Mouse (Mus musculus): ENCODE results near the gene Zfp160.
"Not testable (repeated sequence)": the region's sequence is repeated elsewhere in the genome, so short reads cannot be mapped to it uniquely, and the experiment has no call there.

Zfp160 gene

GRCm38 (mm10) chr17:21008382-21009331, at the start of gene Zfp160:
TSS of gene Zfp160 (plus strand) at chr17:21008903.
- in situ Hi-C loops (cut with MboI), result no loop called here

GRCm38 (mm10) chr17:20960386-20960785, 48.3 kb upstream of the Zfp160 start:
- in situ Hi-C loops (cut with MboI), result no loop called here

GRCm38 (mm10) chr17:20965421-20965820, 43.3 kb upstream of the Zfp160 start:
- in situ Hi-C loops (cut with MboI), result no loop called here

- in situ Hi-C loops (cut with MboI), result no loop called here
Measured at GRCm38 (mm10) chr17:20966681-20967080, 42.0 kb upstream of the Zfp160 start.

GRCm38 (mm10) chr17:20993716-20994115, 15.0 kb upstream of the Zfp160 start:
- in situ Hi-C loops (cut with MboI), result no loop called here

- in situ Hi-C loops (cut with MboI), result no loop called here
Measured at GRCm38 (mm10) chr17:20996364-20996763, 12.3 kb upstream of the Zfp160 start, which contains the start of gene Vmn1r233. TSS of gene Vmn1r233 (minus strand) at chr17:20996464.

- in situ Hi-C loops (cut with MboI), result no loop called here
Measured at GRCm38 (mm10) chr17:21009726-21010125, 1.0 kb downstream of the Zfp160 start.

- in situ Hi-C loops (cut with MboI), result no loop called here
Measured at GRCm38 (mm10) chr17:21018410-21019080, 9.8 kb downstream of the Zfp160 start.

GRCm38 (mm10) chr17:21048020-21048419, 39.3 kb downstream of the Zfp160 start:
- in situ Hi-C loops (cut with MboI), result not testable (repeated sequence)

GRCm38 (mm10) chr17:21050901-21051300, 42.2 kb downstream of the Zfp160 start:
- in situ Hi-C loops (cut with MboI), result no loop called here

GRCm38 (mm10) chr17:21051341-21051740, 42.6 kb downstream of the Zfp160 start:
- in situ Hi-C loops (cut with MboI), result not testable (repeated sequence)

GRCm38 (mm10) chr17:21051919-21052318, 43.2 kb downstream of the Zfp160 start:
- in situ Hi-C loops (cut with MboI), result not testable (repeated sequence)

- in situ Hi-C loops (cut with MboI), result no loop called here
Measured at GRCm38 (mm10) chr17:21053267-21053666, 44.6 kb downstream of the Zfp160 start.

GRCm38 (mm10) chr17:21055111-21055510, 46.4 kb downstream of the Zfp160 start:
- in situ Hi-C loops (cut with MboI), result not testable (repeated sequence)

- in situ Hi-C loops (cut with MboI), result no loop called here
Measured at GRCm38 (mm10) chr17:21065501-21065900, 56.8 kb downstream of the Zfp160 start.

- in situ Hi-C loops (cut with MboI), result no loop called here
Measured at GRCm38 (mm10) chr17:21067036-21067435, 58.3 kb downstream of the Zfp160 start.

GRCm38 (mm10) chr17:21069443-21069842, 60.7 kb downstream of the Zfp160 start:
- in situ Hi-C loops (cut with MboI), result not testable (repeated sequence)

- in situ Hi-C loops (cut with MboI), result not testable (repeated sequence)
Measured at GRCm38 (mm10) chr17:21070971-21071370, 62.3 kb downstream of the Zfp160 start.
